Mouse (Mus musculus) heart, postnatal 0 days (tissue): ENCODE measurements at regions not wholly inside any gene's neighbourhood (a gene's known extent, or its start where the extent isn't known, plus 50 kb on each side); places are given as distances from the start of the nearest gene placed in this dataset.
"Not testable (repeated sequence)": the region's sequence is repeated elsewhere in the genome, so short reads cannot be mapped to it uniquely, and the experiment has no call there.

ENCODE experiments used
- ATAC-seq: fragments of 200-750 bp; cut with Nextera tagmentation; 2 replicates; pipeline ENCODE4 v1.8.0; 2017; ENCODE audit warnings: low read depth, moderate number of reproducible peaks, moderate library complexity; ENCODE audit not compliant: insufficient read depth
- DNase-seq: peaks from one replicate; pipeline ENCODE4 v3.0.0-alpha.2; 2016; ENCODE audit warnings: low spot score
- H3K27ac ChIP-seq: fragments of 300-500 bp; sonication (generic); 2 replicates; pipeline ENCODE4 v1.5.1; 2014; ENCODE audit warnings: low read depth, mild to moderate bottlenecking
- H3K27me3 ChIP-seq: fragments of 300-500 bp; sonication (generic); 2 replicates; pipeline ENCODE4 v1.6.1; 2014; ENCODE audit warnings: low read length, mixed read lengths; ENCODE audit not compliant: control insufficient read depth, insufficient read depth
- H3K36me3 ChIP-seq: fragments of 300-500 bp; sonication (generic); replicated peaks from 2 replicates; pipeline ENCODE4 v1.6.1; 2014; ENCODE audit warnings: low read length, mixed read lengths; ENCODE audit not compliant: control insufficient read depth, insufficient read depth
- H3K4me1 ChIP-seq: fragments of 300-500 bp; sonication (generic); 2 replicates; pipeline ENCODE4 v1.6.1; 2014; ENCODE audit warnings: antibody characterized with exemption; ENCODE audit not compliant: control insufficient read depth, insufficient read depth
- H3K4me2 ChIP-seq: fragments of 300-500 bp; sonication (generic); 2 replicates; pipeline ENCODE4 v1.6.1; 2014; ENCODE audit warnings: low read depth, mild to moderate bottlenecking, low read length, moderate library complexity
- H3K4me3 ChIP-seq: fragments of 300-500 bp; sonication (generic); 2 replicates; pipeline ENCODE4 v1.5.1; 2014; ENCODE audit warnings: low read depth, low read length
- H3K9ac ChIP-seq: fragments of 300-500 bp; sonication (generic); replicated peaks from 2 replicates; pipeline ENCODE4 v1.6.1; 2014; ENCODE audit warnings: low read depth, low read length, mixed read lengths
- H3K9me3 ChIP-seq: fragments of 300-500 bp; sonication (generic); replicated peaks from 2 replicates; pipeline ENCODE4 v1.6.1; 2016; ENCODE audit warnings: low read length; ENCODE audit not compliant: control insufficient read depth
- CTCF ChIP-seq: IDR thresholded peaks from 2 replicates; pipeline ENCODE4 v1.5.1; 2016; ENCODE audit warnings: antibody characterized with exemption, control low read depth, low read depth
- EP300 ChIP-seq: IDR thresholded peaks from 2 replicates; pipeline ENCODE4 v1.6.1; 2016; ENCODE audit warnings: antibody characterized with exemption, low read depth
- WGBS: fragments of 180-500 bp; shearing (Covaris S2); extraction: QIAGEN DNeasy Blood & Tissue Kit; methylation state at CpG from one replicate; pipeline ENCODE4 v1.1.7; 2014; 5-methylcytosine and 5-hydroxymethylcytosine counted together

GRCm38 (mm10) chr12:69515850-69516249, 67.0 kb downstream of the Vcpkmt start:
- no peaks in the 10 kb centered on the region for H3K27me3 ChIP-seq
- peaks cover 19% of the 10 kb centered on the region for H3K4me1 ChIP-seq
- ATAC-seq (no peak), DNase-seq (no peak)
- no peak overlapping the region for H3K4me2 ChIP-seq
- no peak for TF ChIP-seq CTCF
- no peak for TF ChIP-seq EP300
- no peak overlapping the region for H3K4me3 ChIP-seq
- no peak overlapping the region for H3K9ac ChIP-seq
- peak overlapping the region; percentile 65 for H3K27ac ChIP-seq
- no peaks in the 10 kb centered on the region for H3K36me3 ChIP-seq
- H3K9me3 ChIP-seq, result no peaks in the 10 kb centered on the region

DNA sequence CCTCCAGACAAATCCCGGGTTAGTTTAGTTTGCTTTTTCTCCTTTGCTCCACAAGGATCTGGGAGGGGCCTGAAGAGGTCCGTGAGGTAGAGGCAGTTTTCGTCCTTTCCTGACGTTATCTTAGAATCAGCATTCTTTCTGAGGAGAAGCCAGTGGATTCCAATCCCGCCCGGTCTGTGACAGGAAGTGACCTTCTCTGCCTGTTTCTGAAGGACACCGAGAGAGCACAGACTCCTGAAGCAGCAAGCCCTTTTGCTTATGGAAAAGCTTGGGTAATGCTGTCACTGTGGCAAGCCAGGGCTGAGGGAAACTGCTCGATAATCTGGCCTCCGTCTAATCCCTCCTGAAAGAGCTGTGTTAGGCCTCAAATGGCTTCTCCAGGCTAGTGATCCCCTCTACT, 67.7 kb downstream of the Vcpkmt start:
- Histone ChIP-seq H3K27me3 (no peaks in the 10 kb centered on the region), H3K9ac (0 out of 2 replicates have a peak overlapping the region, but pooled peaks have one; percentile 1), H3K4me1 (peaks cover 19% of the 10 kb centered on the region)

DNA sequence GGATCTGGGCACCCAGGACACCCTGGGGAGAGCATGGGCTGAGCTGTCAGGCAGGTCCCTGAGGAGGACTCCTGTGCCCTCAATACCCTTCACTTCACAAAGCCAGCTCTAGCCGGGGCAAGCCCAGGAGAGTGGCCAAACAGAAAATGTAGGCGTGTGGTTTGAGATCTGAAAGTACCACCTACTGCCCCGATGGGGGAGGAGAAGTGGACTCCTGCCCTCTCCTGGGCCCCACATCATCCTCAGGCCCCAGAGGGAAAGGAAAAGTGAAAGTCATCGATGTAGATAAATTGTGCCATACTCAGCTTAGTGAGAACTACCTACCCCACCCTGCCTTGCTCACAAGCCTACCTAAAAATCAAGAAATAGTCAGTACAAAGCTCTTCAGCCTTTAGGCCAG, 69.7 kb downstream of the Vcpkmt start:
- 29% methylated on average over 4 of the region's 4 CpGs for WGBS
- Histone ChIP-seq H3K4me1 (peaks cover 19% of the 10 kb centered on the region), H3K27me3 (no peaks in the 10 kb centered on the region), H3K27ac (no peak overlapping the region; the same call in 1 of the 2 replicates), H3K4me3 (no peak overlapping the region), H3K9me3 (no peaks in the 10 kb centered on the region), H3K9ac (no peak overlapping the region), H3K4me2 (no peak overlapping the region), H3K36me3 (no peaks in the 10 kb centered on the region)
- TF ChIP-seq EP300 (no peak), CTCF (no peak)
- no peak for DNase-seq
- peak; percentile 34 for ATAC-seq

More for the DNA sequence above, 67.7 kb downstream of the Vcpkmt start:
- no peaks in the 10 kb centered on the region for H3K9me3 ChIP-seq
- H3K36me3 ChIP-seq, result no peaks in the 10 kb centered on the region
- DNase-seq (peak; percentile 58), ATAC-seq (peak; percentile 30; the same call in 1 of the 2 replicates)
- no peak overlapping the region for H3K4me3 ChIP-seq
- no peak overlapping the region for H3K4me2 ChIP-seq
- WGBS, result 10% methylated on average over 9 of the region's 9 CpGs
- peak overlapping the region; percentile 65 for H3K27ac ChIP-seq
- no peak for TF ChIP-seq EP300
- TF ChIP-seq CTCF, result no peak

GRCm38 (mm10) chr12:69510736-69511135, 72.1 kb downstream of the Vcpkmt start:
- ATAC-seq (no peak), DNase-seq (no peak)
- H3K9ac ChIP-seq, result no peak overlapping the region
- H3K9me3 ChIP-seq, result no peaks in the 10 kb centered on the region
- H3K27ac ChIP-seq, result no peak overlapping the region
- H3K36me3 ChIP-seq, result no peaks in the 10 kb centered on the region
- H3K27me3 ChIP-seq, result no peaks in the 10 kb centered on the region
- WGBS, result 75% methylated on average over 4 of the region's 4 CpGs
- no peak overlapping the region for H3K4me2 ChIP-seq
- TF ChIP-seq CTCF (no peak), EP300 (no peak)
- H3K4me3 ChIP-seq, result no peak overlapping the region
- peaks cover 17% of the 10 kb centered on the region for H3K4me1 ChIP-seq

DNA sequence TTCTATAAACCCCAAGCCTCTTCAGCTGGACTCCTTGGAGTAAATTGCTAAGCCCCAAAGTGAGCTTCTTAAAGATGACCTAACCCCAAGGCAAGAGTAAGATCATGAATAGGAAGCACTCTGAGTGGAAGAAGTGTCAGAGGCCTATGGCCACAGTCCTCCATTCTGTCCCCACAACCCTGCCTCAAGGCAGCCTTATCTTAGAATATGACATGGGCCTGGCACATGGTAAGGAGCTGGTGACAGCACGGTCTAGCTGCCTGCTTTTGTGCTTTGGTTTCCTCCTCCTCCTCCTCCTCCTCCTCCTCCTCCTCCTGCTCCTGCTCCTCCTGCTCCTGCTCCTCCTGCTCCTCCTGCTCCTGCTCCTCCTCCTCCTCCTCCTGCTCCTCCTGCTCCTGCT, 73.6 kb downstream of the Vcpkmt start:
- not testable (repeated sequence) for H3K4me3 ChIP-seq, ATAC-seq, H3K4me2 ChIP-seq, H3K9me3 ChIP-seq, H3K9ac ChIP-seq, DNase-seq, H3K27ac ChIP-seq, H3K27me3 ChIP-seq, H3K36me3 ChIP-seq, H3K4me1 ChIP-seq
- 15% methylated on average over 1 of the region's 1 CpGs for WGBS

DNA sequence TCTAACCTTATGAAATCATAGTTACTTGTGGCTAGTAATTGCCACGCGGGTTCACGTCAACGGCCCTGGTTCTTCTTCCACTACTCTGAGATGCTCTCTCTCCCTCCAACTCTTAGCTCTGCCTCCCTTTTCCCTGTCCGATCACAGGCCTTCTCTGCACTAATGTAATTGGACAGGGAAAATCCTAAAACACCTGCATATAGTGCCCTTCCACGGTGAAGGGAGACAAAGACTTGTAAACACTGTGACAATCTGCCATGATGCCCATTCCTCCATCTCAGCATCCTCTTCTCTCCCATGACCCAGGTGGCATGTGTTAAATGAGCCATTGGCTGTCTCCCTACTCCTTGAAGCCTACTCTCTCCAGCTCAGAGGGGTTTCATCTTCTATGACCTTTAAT, 74.9 kb downstream of the Vcpkmt start:
- 88% methylated on average over 6 of the region's 6 CpGs for WGBS

More for the DNA sequence above, 74.9 kb downstream of the Vcpkmt start:
- H3K36me3 ChIP-seq, result no peaks in the 10 kb centered on the region
- no peaks in the 10 kb centered on the region for H3K27me3 ChIP-seq
- H3K27ac ChIP-seq, result no peak overlapping the region
- DNase-seq (no peak), ATAC-seq (no peak)
- no peak overlapping the region for H3K4me3 ChIP-seq
- TF ChIP-seq EP300, result no peak
- no peak for TF ChIP-seq CTCF
- H3K9ac ChIP-seq, result no peak overlapping the region
- no peaks in the 10 kb centered on the region for H3K9me3 ChIP-seq
- 0 out of 2 replicates have a peak, but pooled peaks cover 4% of the 10 kb centered on the region for H3K4me1 ChIP-seq
- H3K4me2 ChIP-seq, result no peak overlapping the region
